20 mouse cellular contexts compared by ENCODE assay signal in genomic region chr16:20551691-20552090, GRCm38 (mm10). TPM values are rescaled to one million over a fixed set of nuclear protein-coding genes. Genes with fewer than 3 reads are reported as not detected.
DNase-seq lines count a peak whose midpoint lies in the region; ATAC-seq and TF ChIP-seq lines count a peak whose summit lies in the region.
"Had no signal": no experiment of that assay in that cellular context is flagged by ENCODE, and none has a peak within 500 bp of the region (broad histone marks: within the 10 kb centered on the region; RNA-seq: fewer than 3 reads in every experiment).

No protein-coding gene starts in this region.

- no peaks in the 10 kb centered on the region for H3K27me3 ChIP-seq in heart, embryonic 12.5 days (replicated peaks)
- no peaks in the 10 kb centered on the region for H3K27me3 ChIP-seq in intestine, postnatal 0 days (replicated peaks; ENCODE audit: control insufficient read depth, insufficient read depth, low read length)
- H3K27me3 ChIP-seq in intestine, embryonic 16.5 days (replicated peaks; ENCODE audit: control insufficient read depth, insufficient read depth, low read length) = no peaks in the 10 kb centered on the region
- H3K27me3 ChIP-seq in midbrain, embryonic 11.5 days (ENCODE audit: control insufficient read depth, insufficient read depth, low read length) = no peaks in the 10 kb centered on the region
- no peaks in the 10 kb centered on the region for H3K27me3 ChIP-seq in midbrain, postnatal 0 days (ENCODE audit: insufficient read depth, low read length)
- H3K27me3 ChIP-seq: CH12.LX, Patski had no signal

- peak; percentile 86 for DNase-seq in heart, adult 11 months
- peak; percentile 51 for DNase-seq in midbrain, embryonic 11.5 days (ENCODE audit: low spot score, missing footprints)
- DNase-seq in midbrain, postnatal 0 days (ENCODE audit: low spot score) = no peak
- DNase-seq: adrenal gland, adult 2 months; adrenal gland, adult 8-10 months; adrenal gland, postnatal 10 days; adrenal gland, postnatal 14 days; adrenal gland, postnatal 25 days; adrenal gland, postnatal 36 days; B cell, adult 2 months; cerebellum, adult 11 months; cerebellum, adult 18-20 months had no signal

- peaks cover 59% of the 10 kb centered on the region for H3K36me3 ChIP-seq in heart, embryonic 12.5 days
- H3K36me3 ChIP-seq in intestine, postnatal 0 days (ENCODE audit: control insufficient read depth, insufficient read depth) = peaks cover 44% of the 10 kb centered on the region
- H3K36me3 ChIP-seq in intestine, embryonic 16.5 days (ENCODE audit: control insufficient read depth, insufficient read depth, low read length) = 0 out of 2 replicates have a peak, but pooled peaks cover 14% of the 10 kb centered on the region
- peaks cover 15% of the 10 kb centered on the region; the same call in 1 of the 2 replicates for H3K36me3 ChIP-seq in midbrain, embryonic 11.5 days (ENCODE audit: control insufficient read depth, insufficient read depth, low read length)
- peaks cover 50% of the 10 kb centered on the region for H3K36me3 ChIP-seq in midbrain, postnatal 0 days (ENCODE audit: insufficient read depth, low read length)

- no peak for ATAC-seq in heart, embryonic 12.5 days (ENCODE audit: insufficient number of reproducible peaks, low FRiP score)
- ATAC-seq in intestine, postnatal 0 days = no peak
- no peak for ATAC-seq in intestine, embryonic 16.5 days
- ATAC-seq in midbrain, embryonic 11.5 days (ENCODE audit: low FRiP score) = no peak
- ATAC-seq in midbrain, postnatal 0 days (ENCODE audit: low FRiP score) = no peak
- ATAC-seq: activated CD4-positive, CD25-positive, alpha-beta regulatory T cell, adult 4 months; CD4-positive, CD25-positive, alpha-beta regulatory T cell, adult 4 months; Patski had no signal

- no peak overlapping the region for H3K4me2 ChIP-seq in heart, embryonic 12.5 days
- no peak overlapping the region for H3K4me2 ChIP-seq in intestine, postnatal 0 days (replicated peaks; ENCODE audit: low read depth)
- H3K4me2 ChIP-seq in intestine, embryonic 16.5 days (ENCODE audit: low read depth, low read length) = no peak overlapping the region
- H3K4me2 ChIP-seq in midbrain, embryonic 11.5 days = no peak overlapping the region
- H3K4me2 ChIP-seq in midbrain, postnatal 0 days (ENCODE audit: low read depth, low read length, poor library complexity, severe bottlenecking) = no peak overlapping the region

- H3K9ac ChIP-seq in heart, embryonic 12.5 days = no peak overlapping the region
- no peak overlapping the region for H3K9ac ChIP-seq in intestine, postnatal 0 days (ENCODE audit: low read depth, low read length)
- H3K9ac ChIP-seq in intestine, embryonic 16.5 days (ENCODE audit: low read depth, low read length) = no peak overlapping the region
- H3K9ac ChIP-seq in midbrain, embryonic 11.5 days (ENCODE audit: low read length) = no peak overlapping the region
- no peak overlapping the region for H3K9ac ChIP-seq in midbrain, postnatal 0 days (replicated peaks; ENCODE audit: low read length, poor library complexity, severe bottlenecking)

- 94% methylated on average over 5 of the region's 5 CpGs for WGBS in heart, embryonic 12.5 days
- WGBS in intestine, postnatal 0 days = 94% methylated on average over 5 of the region's 5 CpGs
- WGBS in intestine, embryonic 16.5 days = over 99% methylated on average over 5 of the region's 5 CpGs
- WGBS in midbrain, embryonic 11.5 days = 93% methylated on average over 5 of the region's 5 CpGs
- WGBS in midbrain, postnatal 0 days = 98% methylated on average over 5 of the region's 5 CpGs

- H3K4me1 ChIP-seq in heart, embryonic 12.5 days (replicated peaks) = peaks cover 15% of the 10 kb centered on the region
- no peaks in the 10 kb centered on the region for H3K4me1 ChIP-seq in intestine, postnatal 0 days (replicated peaks; ENCODE audit: control insufficient read depth, insufficient read depth, low read length)
- H3K4me1 ChIP-seq in intestine, embryonic 16.5 days (ENCODE audit: control insufficient read depth, insufficient read depth, low read length) = peaks cover 8% of the 10 kb centered on the region
- H3K4me1 ChIP-seq in midbrain, embryonic 11.5 days (ENCODE audit: control insufficient read depth, insufficient read depth, low read length) = peaks cover 8% of the 10 kb centered on the region
- peaks cover 4% of the 10 kb centered on the region for H3K4me1 ChIP-seq in midbrain, postnatal 0 days (ENCODE audit: insufficient read depth, low read length)

- H3K27ac ChIP-seq in heart, embryonic 12.5 days (ENCODE audit: poor library complexity, severe bottlenecking) = no peak overlapping the region
- H3K27ac ChIP-seq in intestine, postnatal 0 days (ENCODE audit: low read depth, low read length) = peak overlapping the region; percentile 28; the same call in 1 of the 2 replicates
- no peak overlapping the region for H3K27ac ChIP-seq in intestine, embryonic 16.5 days (ENCODE audit: low read length)
- no peak overlapping the region for H3K27ac ChIP-seq in midbrain, embryonic 11.5 days (ENCODE audit: low read depth, low read length)
- no peak overlapping the region for H3K27ac ChIP-seq in midbrain, postnatal 0 days (ENCODE audit: low read depth, low read length)

- no peak for TF ChIP-seq CTCF in intestine, postnatal 0 days (IDR thresholded peaks at IDR 0.05; ENCODE audit: low read depth)
- TF ChIP-seq CTCF in midbrain, postnatal 0 days (IDR thresholded peaks at IDR 0.05) = no peak

- no peaks in the 10 kb centered on the region for H3K9me3 ChIP-seq in heart, embryonic 12.5 days (replicated peaks)
- H3K9me3 ChIP-seq in intestine, postnatal 0 days (ENCODE audit: control insufficient read depth) = no peaks in the 10 kb centered on the region
- H3K9me3 ChIP-seq in intestine, embryonic 16.5 days (ENCODE audit: control insufficient read depth, low read length) = no peaks in the 10 kb centered on the region
- no peaks in the 10 kb centered on the region for H3K9me3 ChIP-seq in midbrain, embryonic 11.5 days (ENCODE audit: control insufficient read depth, low read length)
- no peaks in the 10 kb centered on the region for H3K9me3 ChIP-seq in midbrain, postnatal 0 days (ENCODE audit: low read length)
- H3K9me3 ChIP-seq: G1E had no signal

- H3K4me3 ChIP-seq in heart, embryonic 12.5 days = no peak overlapping the region
- no peak overlapping the region for H3K4me3 ChIP-seq in intestine, postnatal 0 days (ENCODE audit: low read depth, low read length)
- no peak overlapping the region for H3K4me3 ChIP-seq in intestine, embryonic 16.5 days (ENCODE audit: low read length)
- H3K4me3 ChIP-seq in midbrain, embryonic 11.5 days (ENCODE audit: low read depth, low read length) = no peak overlapping the region
- no peak overlapping the region for H3K4me3 ChIP-seq in midbrain, postnatal 0 days (ENCODE audit: low read depth, low read length)

RNA-seq across cellular contexts. Expression of gene Abcf3, which starts 3.3 kb away (rescaled TPM):
- polyA plus RNA-seq in heart, embryonic 12.5 days (2016; fragmentation: Nextera tagmentation; extraction: Ambion mirVana) = 55.2 and 55.4 TPM in 2 replicates
- 47.0 and 64.3 TPM in 2 replicates for polyA plus RNA-seq in intestine, postnatal 0 days (2015; fragmentation: Nextera tagmentation; extraction: Ambion mirVana)
- polyA plus RNA-seq in intestine, embryonic 16.5 days (2015; fragmentation: Nextera tagmentation; extraction: Ambion mirVana) = 64.8 and 67.7 TPM in 2 replicates
- 62.2 and 64.4 TPM in 2 replicates for polyA plus RNA-seq in midbrain, embryonic 11.5 days (2014; fragmentation: Nextera tagmentation; extraction: Ambion mirVana)
- total RNA-seq in midbrain, postnatal 0 days (2014; rRNA removed) = 65.3 and 76.0 TPM in 2 replicates
- polyA plus RNA-seq in midbrain, postnatal 0 days (2015; fragmentation: Nextera tagmentation; extraction: Ambion mirVana) = 73.1 and 75.2 TPM in 2 replicates

RNA-seq across cellular contexts. Expression of gene Ap2m1, which starts 16.4 kb away (rescaled TPM):
- 487 and 490 TPM in 2 replicates for polyA plus RNA-seq in heart, embryonic 12.5 days (2016; fragmentation: Nextera tagmentation; extraction: Ambion mirVana)
- 411 and 423 TPM in 2 replicates for polyA plus RNA-seq in intestine, postnatal 0 days (2015; fragmentation: Nextera tagmentation; extraction: Ambion mirVana)
- 679 and 681 TPM in 2 replicates for polyA plus RNA-seq in intestine, embryonic 16.5 days (2015; fragmentation: Nextera tagmentation; extraction: Ambion mirVana)
- 867 and 919 TPM in 2 replicates for polyA plus RNA-seq in midbrain, embryonic 11.5 days (2014; fragmentation: Nextera tagmentation; extraction: Ambion mirVana)
- total RNA-seq in midbrain, postnatal 0 days (2014; rRNA removed) = 975 and 994 TPM in 2 replicates
- polyA plus RNA-seq in midbrain, postnatal 0 days (2015; fragmentation: Nextera tagmentation; extraction: Ambion mirVana) = 1,551 and 1,562 TPM in 2 replicates

RNA-seq across cellular contexts. Expression of gene Dvl3, which starts 34.9 kb away (rescaled TPM):
- polyA plus RNA-seq in heart, embryonic 12.5 days (2016; fragmentation: Nextera tagmentation; extraction: Ambion mirVana) = 31.1 and 34.1 TPM in 2 replicates
- polyA plus RNA-seq in intestine, postnatal 0 days (2015; fragmentation: Nextera tagmentation; extraction: Ambion mirVana) = 11.5 and 13.7 TPM in 2 replicates
- 15.7 and 18.5 TPM in 2 replicates for polyA plus RNA-seq in intestine, embryonic 16.5 days (2015; fragmentation: Nextera tagmentation; extraction: Ambion mirVana)
- 47.7 and 49.6 TPM in 2 replicates for polyA plus RNA-seq in midbrain, embryonic 11.5 days (2014; fragmentation: Nextera tagmentation; extraction: Ambion mirVana)
- total RNA-seq in midbrain, postnatal 0 days (2014; rRNA removed) = 44.9 and 46.3 TPM in 2 replicates
- polyA plus RNA-seq in midbrain, postnatal 0 days (2015; fragmentation: Nextera tagmentation; extraction: Ambion mirVana) = 24.6 and 29.5 TPM in 2 replicates

RNA-seq across cellular contexts. Expression of gene Vwa5b2, which starts 37.6 kb away (rescaled TPM):
- polyA plus RNA-seq in heart, embryonic 12.5 days (2016; fragmentation: Nextera tagmentation; extraction: Ambion mirVana) = 0.43 and 0.53 TPM in 2 replicates
- polyA plus RNA-seq in intestine, postnatal 0 days (2015; fragmentation: Nextera tagmentation; extraction: Ambion mirVana) = 1.7 and 2.0 TPM in 2 replicates
- polyA plus RNA-seq in intestine, embryonic 16.5 days (2015; fragmentation: Nextera tagmentation; extraction: Ambion mirVana) = 5.5 and 5.6 TPM in 2 replicates
- 1.6 and 2.5 TPM in 2 replicates for polyA plus RNA-seq in midbrain, embryonic 11.5 days (2014; fragmentation: Nextera tagmentation; extraction: Ambion mirVana)
- total RNA-seq in midbrain, postnatal 0 days (2014; rRNA removed) = 65.7 and 66.6 TPM in 2 replicates
- polyA plus RNA-seq in midbrain, postnatal 0 days (2015; fragmentation: Nextera tagmentation; extraction: Ambion mirVana) = 35.5 and 36.4 TPM in 2 replicates
- total RNA-seq: CH12.LX, G1E had no signal

RNA-seq across cellular contexts. Expression of gene Eif2b5, which starts 53.1 kb away (rescaled TPM):
- polyA plus RNA-seq in heart, embryonic 12.5 days (2016; fragmentation: Nextera tagmentation; extraction: Ambion mirVana) = 89.6 and 94.4 TPM in 2 replicates
- polyA plus RNA-seq in intestine, postnatal 0 days (2015; fragmentation: Nextera tagmentation; extraction: Ambion mirVana) = 37.2 and 37.8 TPM in 2 replicates
- 90.0 and 93.7 TPM in 2 replicates for polyA plus RNA-seq in intestine, embryonic 16.5 days (2015; fragmentation: Nextera tagmentation; extraction: Ambion mirVana)
- 141 and 148 TPM in 2 replicates for polyA plus RNA-seq in midbrain, embryonic 11.5 days (2014; fragmentation: Nextera tagmentation; extraction: Ambion mirVana)
- 87.2 and 96.4 TPM in 2 replicates for total RNA-seq in midbrain, postnatal 0 days (2014; rRNA removed)
- polyA plus RNA-seq in midbrain, postnatal 0 days (2015; fragmentation: Nextera tagmentation; extraction: Ambion mirVana) = 70.0 and 74.6 TPM in 2 replicates
